Mouse (Mus musculus) brown adipose tissue, adult 24 weeks (tissue): Measurements from ENCODE around the gene Sepsecs. TPM values are rescaled to one million over a fixed set of nuclear protein-coding genes. Genes with fewer than 3 reads are reported as not detected.

ENCODE experiments used
- H3K27ac ChIP-seq: fragments of 200-500 bp; replicated peaks from 2 replicates; pipeline ENCODE4 v1.5.1; 2012; ENCODE audit warnings: low read depth, mild to moderate bottlenecking, low read length
- H3K4me1 ChIP-seq: fragments of 200-500 bp; 2 replicates; pipeline ENCODE4 v1.6.1; 2012; ENCODE audit warnings: low read length, mixed read lengths; ENCODE audit not compliant: control insufficient read depth, insufficient read depth, insufficient read length
- H3K4me3 ChIP-seq: fragments of 200-500 bp; 2 replicates; pipeline ENCODE4 v1.5.1; 2012; ENCODE audit warnings: low read depth, mild to moderate bottlenecking, low read length, moderate library complexity; ENCODE audit not compliant: insufficient read depth
- polyA plus RNA-seq: library from polyadenylated mRNA; stranded (reverse); fragments of >200 nt; gene quantifications from 2 replicates; pipeline ENCODE4 v1.2.4, GENCODE M21; 2012; ENCODE audit not compliant: missing spikeins, insufficient read depth, insufficient read length

The Sepsecs gene
- polyA plus RNA-seq, 1 experiment: 14.1 TPM

DNA sequence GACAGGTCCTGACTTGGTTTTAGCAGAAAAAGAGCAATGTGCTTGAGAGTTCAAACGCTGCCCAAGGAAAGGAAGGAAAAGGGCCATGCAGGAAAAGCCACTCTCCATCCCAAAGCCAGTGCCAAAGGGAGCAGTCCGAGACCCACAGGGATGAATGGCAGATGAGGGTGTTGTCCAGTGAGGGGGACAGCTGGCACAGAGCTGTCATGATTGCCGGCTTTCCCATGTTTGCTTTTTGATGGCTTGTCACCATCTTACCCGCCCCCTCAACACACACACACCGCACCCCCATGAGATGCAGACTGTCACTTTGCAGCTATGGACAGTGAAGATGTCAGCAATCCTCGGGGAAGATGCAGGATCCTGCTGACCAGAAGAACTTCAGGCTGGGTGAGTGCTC lies 40.3 kb downstream of the Sepsecs start:
- H3K4me3 ChIP-seq: no peak overlapping the region
- H3K4me1 ChIP-seq: no peaks in the 10 kb centered on the region

DNA sequence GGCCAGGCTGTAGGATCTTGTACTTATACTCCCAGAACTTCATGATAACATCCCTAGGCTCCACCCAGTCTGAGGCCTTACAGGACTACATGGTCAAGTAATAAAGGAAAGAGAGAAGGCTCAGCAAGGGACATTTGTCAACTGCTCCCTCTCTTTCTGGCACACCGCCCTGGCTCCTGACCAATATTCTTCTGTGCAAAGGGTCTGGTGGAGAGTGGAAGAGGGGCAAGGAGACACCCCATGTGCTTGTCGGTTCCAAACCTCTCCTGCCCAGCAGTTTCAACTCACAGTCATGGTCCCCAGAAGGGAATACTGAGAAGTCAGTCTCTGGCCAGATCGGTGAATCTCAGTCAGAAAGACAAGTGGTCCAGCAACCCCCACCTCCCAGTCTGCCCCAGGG lies 40.7 kb downstream of the Sepsecs start:
- Histone ChIP-seq H3K4me3 (no peak overlapping the region), H3K27ac (no peak overlapping the region), H3K4me1 (no peaks in the 10 kb centered on the region)

More for the DNA sequence above, 40.3 kb downstream of the Sepsecs start:
- no peak overlapping the region for H3K27ac ChIP-seq

DNA sequence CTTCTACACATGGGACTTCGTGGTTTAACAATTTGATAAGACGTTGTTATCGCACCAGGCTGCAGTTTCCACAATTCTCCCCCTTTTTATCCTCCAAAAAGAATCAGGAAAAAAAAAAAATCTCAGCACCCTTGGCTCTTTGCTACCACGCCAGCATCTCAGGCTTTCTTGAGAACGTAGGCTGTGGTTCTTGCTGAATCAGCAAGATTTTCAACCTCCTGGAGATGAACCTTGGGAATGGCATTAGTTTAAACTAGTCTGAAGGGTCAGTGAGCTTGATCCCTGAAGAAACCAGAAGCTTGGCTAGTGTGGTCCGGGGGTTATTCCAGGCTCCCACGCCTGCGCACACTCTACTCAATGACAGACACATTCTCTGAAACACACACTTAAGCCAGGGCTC lies 41.8 kb downstream of the Sepsecs start:
- Histone ChIP-seq H3K4me1 (no peaks in the 10 kb centered on the region), H3K4me3 (no peak overlapping the region), H3K27ac (no peak overlapping the region)

DNA sequence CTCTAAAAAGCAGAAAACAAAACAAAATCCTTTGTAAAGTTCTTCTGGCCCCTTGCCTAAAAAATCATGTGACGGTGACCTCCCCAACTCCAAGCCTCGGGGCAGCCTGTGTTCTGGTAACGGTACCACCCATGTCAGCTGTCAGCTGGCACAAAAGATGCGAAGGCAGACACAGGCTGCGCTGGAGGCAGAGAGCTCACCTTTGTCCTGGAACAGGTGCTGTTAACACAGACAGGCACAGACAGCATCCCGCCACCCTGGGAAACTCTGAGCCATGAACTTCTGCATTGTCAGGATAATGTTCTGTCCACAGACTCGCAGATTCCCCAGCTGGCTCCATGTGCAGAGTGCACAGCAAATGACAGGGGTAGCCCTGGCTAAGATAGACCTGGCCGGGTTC lies 43.4 kb downstream of the Sepsecs start:
- H3K27ac ChIP-seq: no peak overlapping the region
- no peaks in the 10 kb centered on the region for H3K4me1 ChIP-seq
- no peak overlapping the region for H3K4me3 ChIP-seq

DNA sequence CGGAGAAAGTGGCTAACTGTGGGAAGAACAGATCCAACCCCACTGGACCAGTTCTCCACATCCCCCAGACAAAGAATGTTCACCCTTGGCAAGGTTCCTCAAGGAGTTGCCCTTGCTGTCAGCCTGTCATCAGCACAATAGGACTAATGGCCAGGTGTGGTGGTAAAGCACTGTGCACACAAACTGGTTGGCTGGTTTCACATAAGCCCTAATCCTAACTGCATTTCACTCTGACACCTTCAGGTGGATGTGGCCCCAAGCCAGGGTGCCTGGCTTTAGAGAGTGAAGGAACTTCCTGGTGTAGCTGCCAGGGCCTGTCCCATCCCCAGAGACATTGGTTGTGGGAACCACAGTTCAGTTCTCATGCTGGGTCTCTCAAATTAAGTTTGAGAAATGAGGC lies 44.6 kb downstream of the Sepsecs start:
- Histone ChIP-seq H3K4me3 (no peak overlapping the region), H3K4me1 (no peaks in the 10 kb centered on the region), H3K27ac (no peak overlapping the region)

DNA sequence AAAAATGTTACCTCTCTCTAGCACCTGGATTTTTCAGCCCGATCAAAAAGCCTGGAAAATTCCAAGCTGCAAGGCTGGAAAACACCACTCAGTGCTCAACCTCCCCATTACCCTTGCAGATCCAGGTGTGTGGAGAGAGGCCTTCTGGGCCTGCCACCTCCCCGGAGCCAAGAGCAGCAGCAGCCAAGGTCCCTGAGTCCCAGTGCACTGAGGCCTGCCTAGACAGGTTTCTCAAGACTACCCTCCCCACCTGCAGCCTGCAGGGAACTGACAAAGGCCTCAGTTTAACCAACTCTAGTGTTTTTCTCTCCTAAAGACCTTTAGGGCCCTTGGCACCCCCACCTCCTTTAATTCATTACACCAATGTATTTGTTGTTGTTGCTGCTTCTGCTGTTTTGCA lies 46.4 kb downstream of the Sepsecs start:
- H3K4me1 ChIP-seq: no peaks in the 10 kb centered on the region; the same call in 1 of the 2 replicates
- H3K27ac ChIP-seq: no peak overlapping the region
- no peak overlapping the region for H3K4me3 ChIP-seq

DNA sequence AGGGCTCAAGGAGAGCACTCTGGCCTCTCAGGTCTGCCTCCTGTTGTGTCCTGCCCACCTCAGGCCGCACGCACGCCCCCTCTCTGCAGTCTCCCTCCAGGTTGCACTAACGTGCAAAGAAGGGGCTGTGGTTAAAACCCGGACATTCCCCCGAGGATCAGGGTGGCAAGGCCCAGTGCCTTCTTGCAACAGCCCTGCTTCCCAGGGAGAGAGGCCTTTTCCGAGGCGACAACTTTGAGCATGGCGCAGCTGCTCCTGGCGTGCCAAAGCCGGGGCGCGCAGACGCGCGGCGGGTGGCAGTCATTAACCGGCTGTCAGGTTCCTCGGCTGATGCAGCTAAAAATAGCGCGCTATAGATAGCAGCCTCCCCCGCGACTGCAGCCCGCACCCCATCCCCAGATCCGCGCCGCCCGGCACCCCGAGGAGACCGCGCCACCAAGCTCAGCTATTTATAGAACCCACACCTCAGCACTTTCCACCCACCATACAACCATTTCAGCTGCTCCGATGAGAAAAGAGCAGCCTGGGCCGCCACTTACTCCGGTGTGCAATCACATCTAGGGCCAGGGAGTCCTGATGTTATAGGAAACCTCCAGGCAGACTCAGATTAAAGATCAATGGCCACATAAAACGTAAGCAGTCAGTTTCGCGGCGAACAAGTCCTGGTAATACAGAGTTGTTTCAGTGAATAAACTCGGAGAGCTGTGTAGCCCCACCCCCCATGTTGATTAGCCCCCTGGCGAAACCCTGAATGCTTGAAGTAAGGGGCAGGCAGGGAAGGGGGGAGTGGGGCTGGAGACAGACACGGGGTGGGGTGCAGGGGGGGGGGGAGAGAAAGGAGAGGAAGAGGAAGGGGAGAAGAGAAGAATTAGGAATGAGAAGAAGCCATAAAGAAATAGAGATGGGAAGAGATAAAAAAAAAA lies 50.9 kb downstream of the Sepsecs start:
- Histone ChIP-seq H3K4me3 (no peak overlapping the region), H3K4me1 (peaks cover 3% of the 10 kb centered on the region), H3K27ac (no peak overlapping the region)

DNA sequence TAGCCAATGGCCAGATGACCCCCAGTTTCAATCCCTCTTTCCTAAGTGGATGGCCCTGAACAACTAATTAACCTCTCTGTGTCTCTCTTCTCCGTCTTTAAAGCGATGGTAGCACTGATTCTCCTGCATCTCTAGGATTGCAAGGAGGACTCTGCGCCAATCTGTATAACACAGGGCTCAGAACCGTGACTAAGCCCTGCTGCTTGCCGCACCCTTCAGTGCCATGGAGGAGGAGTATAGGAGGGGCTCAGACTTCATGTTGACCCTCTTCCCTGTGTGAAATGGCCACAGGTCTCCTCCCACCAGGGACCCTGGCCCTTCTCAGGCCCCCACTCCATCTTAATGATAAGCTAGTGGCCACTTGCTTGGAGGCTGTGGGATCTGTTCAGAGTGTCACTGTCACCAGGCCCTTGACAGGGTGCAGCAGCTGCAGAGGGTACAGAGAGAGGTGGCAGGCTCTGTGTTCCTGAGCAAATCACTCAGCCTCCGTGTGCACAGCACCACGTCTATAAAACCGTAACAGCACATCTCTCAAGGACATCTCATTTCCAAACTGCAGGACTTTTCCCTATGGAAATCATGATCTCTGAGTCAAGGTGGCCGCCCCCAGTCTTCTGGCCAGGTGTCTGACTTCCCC lies 51.7 kb downstream of the Sepsecs start:
- H3K4me1 ChIP-seq: peaks cover 3% of the 10 kb centered on the region
- no peak overlapping the region for H3K4me3 ChIP-seq
- no peak overlapping the region for H3K27ac ChIP-seq

DNA sequence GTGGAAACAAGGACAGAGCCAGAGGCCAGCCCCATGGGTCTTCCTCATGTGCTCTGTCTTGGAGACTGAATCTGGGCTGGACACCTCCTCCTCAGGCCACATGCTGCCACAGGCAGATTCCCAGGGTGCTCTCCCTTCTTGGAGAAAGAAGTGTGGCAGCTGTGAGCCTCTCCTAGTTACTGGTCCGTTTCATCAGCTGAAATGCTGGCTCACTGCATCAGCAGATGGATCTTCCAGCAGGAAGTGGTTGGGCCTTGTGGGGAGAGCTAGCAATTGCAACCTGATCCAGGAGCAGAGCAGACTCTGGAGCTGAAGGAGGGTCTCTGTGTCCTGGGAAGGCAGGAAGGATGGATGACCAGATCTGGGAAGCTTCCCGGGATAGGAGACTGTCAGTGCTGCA lies 53.0 kb downstream of the Sepsecs start:
- Histone ChIP-seq H3K4me3 (no peak overlapping the region), H3K27ac (no peak overlapping the region), H3K4me1 (peaks cover 3% of the 10 kb centered on the region)

DNA sequence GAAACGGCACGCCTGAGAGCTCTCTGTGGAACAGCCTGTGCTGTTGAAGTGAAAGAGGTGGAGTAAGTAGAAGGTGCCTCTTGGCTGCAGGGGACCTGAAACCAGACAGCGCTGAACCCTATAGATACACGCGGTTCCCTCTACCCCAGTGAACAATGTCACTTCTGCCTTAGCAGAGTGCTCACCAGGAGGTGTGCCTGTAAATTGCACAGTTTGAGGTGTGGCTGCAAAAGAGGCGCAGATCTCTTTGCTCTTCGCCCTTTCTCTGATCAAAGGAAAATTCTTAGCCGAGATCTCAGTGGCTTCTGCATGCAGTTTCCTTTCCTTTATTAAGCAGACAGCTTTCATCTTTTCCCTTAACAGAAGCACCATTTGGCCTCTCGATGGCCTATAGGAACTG lies 54.1 kb downstream of the Sepsecs start:
- Histone ChIP-seq H3K4me1 (peaks cover 3% of the 10 kb centered on the region), H3K4me3 (no peak overlapping the region), H3K27ac (no peak overlapping the region)

DNA sequence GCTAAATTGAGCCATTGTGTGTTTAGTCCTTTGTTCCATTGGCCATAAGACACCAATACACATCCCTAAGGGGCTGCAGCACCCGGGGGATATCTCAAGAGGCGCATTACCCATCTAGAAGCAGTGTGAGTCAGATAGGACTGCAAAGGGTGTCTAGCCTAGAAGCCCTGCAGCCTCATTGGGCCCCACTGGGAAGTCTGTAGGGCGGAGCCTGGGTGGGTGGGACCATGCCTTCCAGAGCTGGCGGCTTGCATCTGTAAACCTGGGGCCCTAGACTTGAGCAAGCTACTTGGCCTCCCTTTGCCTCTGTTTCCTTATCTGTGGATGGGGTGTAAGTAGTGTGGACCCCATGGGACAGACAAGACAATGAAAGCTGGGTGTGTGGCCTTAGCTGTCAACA lies 54.8 kb downstream of the Sepsecs start:
- Histone ChIP-seq H3K4me1 (peaks cover 3% of the 10 kb centered on the region), H3K27ac (no peak overlapping the region), H3K4me3 (no peak overlapping the region)

DNA sequence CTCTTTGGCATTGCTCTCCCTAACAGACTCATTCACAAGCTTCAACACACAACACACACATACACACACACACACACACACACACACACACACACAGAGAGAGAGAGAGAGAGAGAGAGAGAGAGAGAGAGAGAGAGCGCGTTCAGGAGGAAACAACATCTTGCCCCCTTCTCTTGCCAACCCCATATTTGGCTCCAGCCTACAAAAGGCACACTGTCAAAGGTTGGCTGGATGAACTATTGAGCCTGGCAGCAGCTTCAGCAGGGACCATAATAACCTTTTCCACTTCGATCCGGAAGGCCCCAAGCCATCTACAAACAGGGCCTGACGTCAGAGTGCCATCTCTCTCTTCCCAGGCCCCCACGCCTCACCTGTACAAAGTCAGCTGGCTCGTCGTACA lies 56.7 kb downstream of the Sepsecs start:
- Histone ChIP-seq H3K27ac (no peak overlapping the region), H3K4me3 (no peak overlapping the region), H3K4me1 (peaks cover under 1% of the 10 kb centered on the region; the same call in 1 of the 2 replicates)

DNA sequence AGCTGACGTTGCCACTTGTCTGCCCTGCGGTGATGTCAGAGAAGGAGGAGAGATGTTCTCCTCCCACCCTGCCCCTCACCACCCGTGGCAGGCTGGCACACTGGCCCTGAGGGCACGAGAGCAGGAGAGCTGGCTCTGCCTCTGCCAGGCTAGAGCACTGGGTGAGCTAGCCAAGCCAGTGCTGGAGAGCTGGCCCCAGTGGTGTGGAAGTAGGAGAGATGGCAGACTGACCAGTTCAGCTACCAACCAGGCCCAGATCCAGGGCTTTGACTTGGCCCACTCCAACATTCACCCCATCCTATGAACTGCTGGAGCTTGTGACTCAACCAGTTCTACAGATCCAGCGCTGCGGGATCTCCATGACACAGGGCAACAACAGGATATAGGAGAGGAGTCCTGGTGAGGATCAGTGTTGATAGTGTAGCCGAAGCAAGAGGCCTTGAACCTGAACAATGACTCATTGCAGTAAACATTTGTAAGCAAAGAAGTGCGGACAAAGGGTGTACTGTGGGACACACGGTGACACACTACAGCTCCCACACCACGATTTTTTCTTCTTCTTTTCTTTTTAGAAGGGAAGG lies 58.1 kb downstream of the Sepsecs start:
- Histone ChIP-seq H3K4me1 (no peaks in the 10 kb centered on the region), H3K27ac (no peak overlapping the region), H3K4me3 (no peak overlapping the region)

DNA sequence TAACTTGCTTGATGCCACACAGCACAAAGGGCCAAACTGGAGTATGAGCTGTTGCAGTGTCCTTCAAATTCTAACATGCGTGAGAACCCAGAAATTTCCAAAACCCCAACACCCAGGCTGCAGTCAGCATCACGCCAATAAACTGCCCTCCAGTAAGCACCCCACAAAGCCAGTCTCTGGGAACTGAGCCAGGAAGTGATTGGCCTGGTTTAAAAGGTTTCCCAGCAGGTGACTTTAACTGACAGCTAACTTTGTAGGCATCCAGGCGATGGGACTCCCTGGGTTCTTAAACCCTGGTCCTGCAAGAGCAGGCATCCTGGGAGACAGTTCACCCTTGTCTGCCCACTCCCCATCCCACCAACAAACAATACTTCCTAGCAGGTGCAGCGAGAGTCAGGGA lies 59.2 kb downstream of the Sepsecs start:
- Histone ChIP-seq H3K27ac (no peak overlapping the region), H3K4me3 (no peak overlapping the region), H3K4me1 (no peaks in the 10 kb centered on the region)

DNA sequence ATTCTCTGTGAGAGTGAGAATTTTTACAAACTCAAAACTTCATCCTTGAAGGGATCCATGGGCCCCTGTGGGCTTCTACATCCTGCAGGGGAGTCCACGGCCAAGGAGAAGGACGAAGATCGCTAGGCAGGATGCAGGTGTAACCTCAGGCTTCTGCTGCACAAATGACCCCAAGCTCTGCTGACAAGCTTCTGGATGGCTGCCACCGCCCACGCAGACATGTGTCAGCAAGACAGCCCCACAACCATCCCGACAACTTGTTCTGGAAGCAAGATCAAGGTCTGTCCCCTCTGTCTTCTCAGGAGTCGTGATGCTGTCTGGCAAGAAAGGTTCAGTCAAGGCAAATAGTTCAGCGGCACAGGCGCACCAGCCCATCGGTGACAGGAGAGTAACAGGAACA lies 59.8 kb downstream of the Sepsecs start:
- Histone ChIP-seq H3K4me3 (no peak overlapping the region), H3K27ac (no peak overlapping the region), H3K4me1 (no peaks in the 10 kb centered on the region)
